Mouse (Mus musculus) embryonic fibroblast, embryonic 13.5 days (primary cell): ENCODE data around the gene Dyrk1a.

ENCODE experiments used
- CTCF ChIP-seq: IDR thresholded peaks from 2 replicates; pipeline ENCODE4 v1.5.1; 2011; ENCODE audit warnings: mild to moderate bottlenecking, control low read depth, low read length, moderate library complexity, borderline replicate concordance; ENCODE audit not compliant: insufficient read depth
- POLR2A ChIP-seq: IDR thresholded peaks from 2 replicates; pipeline ENCODE4 v1.6.1; 2011; ENCODE audit warnings: low read depth, mild to moderate bottlenecking, control low read depth, low read length, moderate library complexity

GRCm38 (mm10) chr16:94566834-94567585 is 2.8 kb upstream of the Dyrk1a start:
- TF ChIP-seq CTCF (no peak), POLR2A (no peak; the same call in 1 of the 2 replicates)
